Mouse (Mus musculus): Measurements from ENCODE around the gene Ier5l. TPM values are rescaled to one million over a fixed set of nuclear protein-coding genes. Genes with fewer than 3 reads are reported as not detected.

The Ier5l gene
- polyA plus RNA-seq, 1 experiment from 2014 or later = 2.8 TPM

DNA sequence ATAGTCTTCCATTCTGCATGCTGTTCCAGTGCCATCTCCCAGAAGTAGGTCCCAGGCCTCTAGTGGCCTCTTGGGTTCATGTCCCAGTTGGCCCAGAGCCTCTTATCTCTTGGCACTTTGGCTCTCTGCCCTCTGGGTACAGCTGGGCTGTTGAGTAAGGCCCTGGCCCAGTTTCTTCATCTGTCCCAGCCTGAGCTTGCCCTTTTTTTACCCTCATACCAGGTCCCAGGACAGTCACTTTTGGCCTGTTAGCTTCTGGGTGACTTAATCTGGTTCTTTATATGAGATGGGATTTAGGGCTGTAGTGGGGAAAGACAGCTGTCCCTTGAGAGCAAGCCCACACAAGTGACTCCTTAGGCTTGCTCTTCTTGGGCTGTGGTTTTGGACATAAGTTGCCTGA lies 44.9 kb downstream of the Ier5l start:
- Histone ChIP-seq H3K27ac (replicated peaks) (no peak overlapping the region), H3K27me3 (replicated peaks; ENCODE audit: low read depth, poor library complexity, severe bottlenecking) (no peaks in the 10 kb centered on the region), H3K36me3 (replicated peaks) (peaks cover 83% of the 10 kb centered on the region), H3K4me3 (no peak overlapping the region), H3K4me1 (no peaks in the 10 kb centered on the region), H3K9me3 (no peaks in the 10 kb centered on the region)
- DNase-seq (ENCODE audit: low spot score) = no peak

Other genes starting within 250 kb of the Ier5l start
- 46.5 and 47.5 TPM in 2 replicates for gene Lrrc8a, start 236.5 kb downstream of the Ier5l start, polyA plus RNA-seq (2016; fragmentation: Nextera tagmentation; extraction: Ambion mirVana)
- gene Gm28035, start 233.7 kb downstream of the Ier5l start, polyA plus RNA-seq (2016; fragmentation: Nextera tagmentation; extraction: Ambion mirVana) = 0.05 and 0.09 TPM in 2 replicates
- gene Phyhd1, start 208.0 kb downstream of the Ier5l start, polyA plus RNA-seq (2016; fragmentation: Nextera tagmentation; extraction: Ambion mirVana) = 2.9 and 4.9 TPM in 2 replicates
- not detected in 2 replicates for gene Gm28038, start 193.2 kb downstream of the Ier5l start, polyA plus RNA-seq (2016; fragmentation: Nextera tagmentation; extraction: Ambion mirVana)
- 23.9 and 24.0 TPM in 2 replicates for gene Dolk, start 187.9 kb downstream of the Ier5l start, polyA plus RNA-seq (2016; fragmentation: Nextera tagmentation; extraction: Ambion mirVana)
- gene Nup188, start 187.8 kb downstream of the Ier5l start, polyA plus RNA-seq (2016; fragmentation: Nextera tagmentation; extraction: Ambion mirVana) = 68.0 and 76.6 TPM in 2 replicates
- 84.8 and 85.6 TPM in 2 replicates for gene Sh3glb2, start 114.9 kb downstream of the Ier5l start, polyA plus RNA-seq (2016; fragmentation: Nextera tagmentation; extraction: Ambion mirVana)
- gene Miga2, start 110.0 kb downstream of the Ier5l start, polyA plus RNA-seq (2016; fragmentation: Nextera tagmentation; extraction: Ambion mirVana) = 29.3 and 30.8 TPM in 2 replicates
- 46.2 and 47.9 TPM in 2 replicates for gene Dolpp1, start 82.0 kb downstream of the Ier5l start, polyA plus RNA-seq (2016; fragmentation: Nextera tagmentation; extraction: Ambion mirVana)
- gene Crat, start 58.4 kb downstream of the Ier5l start, polyA plus RNA-seq (2016; fragmentation: Nextera tagmentation; extraction: Ambion mirVana) = 19.9 and 20.3 TPM in 2 replicates
- 161 and 162 TPM in 2 replicates for gene Ptpa, start 58.2 kb downstream of the Ier5l start, polyA plus RNA-seq (2016; fragmentation: Nextera tagmentation; extraction: Ambion mirVana)
- 0.44 and 0.86 TPM in 2 replicates for gene Cstad, start 120.8 kb upstream of the Ier5l start, polyA plus RNA-seq (2016; fragmentation: Nextera tagmentation; extraction: Ambion mirVana)